Comparison of ENCODE assay signal across 16 mouse cellular contexts in genomic region chr2:148505651-148506050, GRCm38 (mm10).
DNase-seq lines count a peak whose midpoint lies in the region; ATAC-seq lines count a peak whose summit lies in the region.
"Had no signal": no experiment of that assay in that cellular context is flagged by ENCODE, and none has a peak within 500 bp of the region (broad histone marks: within the 10 kb centered on the region; RNA-seq: fewer than 3 reads in every experiment).

No protein-coding gene starts in this region.

- no peaks in the 10 kb centered on the region for H3K36me3 ChIP-seq in heart, embryonic 14.5 days (ENCODE audit: control insufficient read depth, insufficient read depth, low read length)
- H3K36me3 ChIP-seq: embryonic facial prominence, embryonic 15.5 days; G1E; limb, embryonic 10.5 days; midbrain, embryonic 10.5 days had no signal

- no peaks in the 10 kb centered on the region for H3K27me3 ChIP-seq in heart, embryonic 14.5 days (ENCODE audit: control insufficient read depth, insufficient read depth, low read length)
- H3K27me3 ChIP-seq: embryonic facial prominence, embryonic 15.5 days; forebrain, embryonic 13.5 days had no signal

- H3K4me2 ChIP-seq in heart, embryonic 14.5 days (ENCODE audit: low read length) = no peak overlapping the region
- H3K4me2 ChIP-seq: embryonic facial prominence, embryonic 15.5 days; forebrain, embryonic 13.5 days had no signal

- H3K27ac ChIP-seq in heart, embryonic 14.5 days (replicated peaks in 1 of 2; ENCODE audit: control insufficient read depth in 1 of 2, insufficient read depth in 1 of 2, low read depth in 2 of 2, low read length in 2 of 2) = no peak overlapping the region
- H3K27ac ChIP-seq: embryonic facial prominence, embryonic 15.5 days; forebrain, embryonic 13.5 days; limb, embryonic 10.5 days; liver, embryonic 14.5 days; midbrain, embryonic 10.5 days had no signal

- DNase-seq in heart, adult 9 months (ENCODE audit: low spot score in 2 of 2) = peak; percentile 72 to 80
- no peak for DNase-seq in heart, postnatal 25 days (ENCODE audit: low spot score)
- peak; percentile 47 for DNase-seq in kidney, postnatal 14 days
- DNase-seq in lung, postnatal 4 days = peak; percentile 38 to 39
- no peak for DNase-seq in cerebellum, postnatal 25 days
- no peak for DNase-seq in cerebellum, postnatal 36 days
- DNase-seq: right cerebral cortex, adult 18-20 months; spleen, adult 18-20 months; thymus, postnatal 36 days had no signal

- H3K9me3 ChIP-seq in heart, embryonic 14.5 days (ENCODE audit: control insufficient read depth, low read length) = no peaks in the 10 kb centered on the region
- H3K9me3 ChIP-seq: embryonic facial prominence, embryonic 15.5 days; forebrain, embryonic 13.5 days; limb, embryonic 10.5 days; midbrain, embryonic 10.5 days had no signal

- intact Hi-C loops in heart, postnatal 25 days (cut with DNase I) = loop anchor here (5.0 kb wide), 1 partner anchor 38 kb away; no protein-coding TSS in a partner anchor

- ATAC-seq in heart, embryonic 14.5 days (ENCODE audit: insufficient number of reproducible peaks, insufficient read depth, low FRiP score, low read depth) = peak; percentile 17; the same call in 1 of the 2 replicates
- ATAC-seq: forebrain, embryonic 13.5 days had no signal

- 24% methylated on average over 3 of the region's 3 CpGs for WGBS in heart, embryonic 14.5 days

- no peak overlapping the region for H3K9ac ChIP-seq in heart, embryonic 14.5 days (ENCODE audit: low read length)
- H3K9ac ChIP-seq: embryonic facial prominence, embryonic 15.5 days; forebrain, embryonic 13.5 days; liver, embryonic 14.5 days had no signal

- H3K4me3 ChIP-seq in heart, embryonic 14.5 days (ENCODE audit: control insufficient read depth in 1 of 2, insufficient read depth in 1 of 2, low read depth in 1 of 2, low read length in 2 of 2) = no peak overlapping the region
- H3K4me3 ChIP-seq: embryonic facial prominence, embryonic 15.5 days; forebrain, embryonic 13.5 days; limb, embryonic 10.5 days; midbrain, embryonic 10.5 days had no signal

- peaks cover 4 to 14% of the 10 kb centered on the region in 2 experiments; a peak in 2 of 4 replicates for H3K4me1 ChIP-seq in heart, embryonic 14.5 days (ENCODE audit: control insufficient read depth in 2 of 2, insufficient read depth in 2 of 2, low read length in 2 of 2)
- H3K4me1 ChIP-seq: forebrain, embryonic 13.5 days; limb, embryonic 10.5 days; midbrain, embryonic 10.5 days had no signal

Comparison
In these comparisons a context has a peak if more than half of its experiments do, and no peak if none do; other contexts are left out.
1. DNase-seq: peak in heart, adult 9 months (2 of 2), kidney, postnatal 14 days (single experiment) and lung, postnatal 4 days (2 of 2); none in heart, postnatal 25 days (single experiment), cerebellum, postnatal 25 days (0 of 2) and cerebellum, postnatal 36 days (0 of 2).